Mouse (Mus musculus) urinary bladder, adult 18-20 months (tissue): ENCODE data around the gene Hspb9.
A peak's percentile ranks its signal among the peaks of the same experiment; 100 is the strongest.

Experiments
- DNase-seq, 2 experiments: peaks; one replicate each; pipeline ENCODE4 v3.0.0; 2022; ENCODE audit warnings: low spot score in 2 of 2, mixed read lengths in 2 of 2

The Hspb9 gene

DNA sequence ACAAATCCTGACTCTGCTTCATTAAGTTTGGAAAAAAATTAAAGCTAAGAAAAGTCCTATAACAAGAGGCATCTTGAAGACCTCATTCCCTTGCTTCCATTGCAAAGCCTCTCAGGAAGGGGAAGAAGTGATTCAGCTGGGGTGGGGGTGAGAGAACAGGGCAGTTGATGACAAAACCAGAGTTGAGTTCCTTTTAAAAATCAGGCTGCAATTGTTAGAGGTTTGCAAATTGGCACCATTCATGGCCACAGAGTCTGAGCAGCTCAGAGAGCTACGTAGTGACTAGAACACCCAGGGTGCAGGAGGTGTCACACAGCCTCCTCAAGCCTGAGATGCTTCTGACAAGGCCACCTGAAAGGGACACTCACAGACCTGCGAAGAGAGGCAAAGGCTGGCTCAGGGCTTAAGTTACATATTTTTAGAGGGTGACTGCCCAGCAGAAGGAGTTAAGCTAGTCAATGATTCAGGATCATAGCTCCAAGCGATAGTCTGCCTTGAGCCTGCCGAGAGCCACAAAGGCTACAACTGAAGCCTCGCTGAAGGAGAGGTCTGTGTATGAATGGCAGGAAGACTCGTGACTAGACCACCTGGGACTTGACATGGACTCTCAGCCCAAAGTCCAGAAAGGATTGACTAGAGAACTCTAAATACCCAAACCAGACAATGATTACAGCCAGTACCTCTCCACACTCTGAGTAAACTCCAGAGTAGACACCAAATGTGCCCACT lies 17.0 kb downstream of the Hspb9 start:
- DNase-seq: no peak

DNA sequence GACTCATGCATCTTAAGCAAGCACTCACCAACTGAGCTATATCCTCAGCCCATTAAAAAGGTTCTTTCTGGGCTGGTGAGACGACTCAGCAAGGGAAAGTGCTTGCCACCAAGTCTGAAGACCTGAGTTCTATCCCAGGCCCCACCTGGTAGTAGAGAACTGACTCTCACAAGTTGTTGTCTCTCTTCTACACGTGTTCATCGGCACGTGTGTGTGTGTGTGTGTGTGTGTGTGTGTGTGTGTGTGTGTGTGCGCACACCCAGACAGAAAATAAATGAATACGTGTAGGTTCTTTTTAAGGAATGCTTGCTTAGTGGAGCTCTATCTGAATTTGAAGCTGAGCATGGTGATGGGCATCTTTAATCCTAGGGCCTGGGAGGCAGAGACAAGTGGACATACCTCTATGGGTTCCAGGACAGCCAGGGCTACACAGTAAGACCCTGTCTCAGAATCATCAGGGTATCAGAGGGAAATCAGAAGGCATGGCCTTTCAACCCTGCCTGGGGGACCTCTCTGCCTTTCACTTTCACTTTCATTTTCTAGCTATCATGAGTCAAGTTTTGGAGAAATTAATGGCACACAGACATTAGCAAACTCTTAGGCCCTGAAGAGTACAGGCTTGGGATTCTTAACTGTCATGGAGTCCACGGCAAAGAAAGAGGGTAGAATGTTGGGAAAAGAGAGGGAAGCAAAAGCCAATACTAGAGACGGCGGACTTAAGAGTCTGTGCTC lies 21.6 kb downstream of the Hspb9 start:
- no peak for DNase-seq

DNA sequence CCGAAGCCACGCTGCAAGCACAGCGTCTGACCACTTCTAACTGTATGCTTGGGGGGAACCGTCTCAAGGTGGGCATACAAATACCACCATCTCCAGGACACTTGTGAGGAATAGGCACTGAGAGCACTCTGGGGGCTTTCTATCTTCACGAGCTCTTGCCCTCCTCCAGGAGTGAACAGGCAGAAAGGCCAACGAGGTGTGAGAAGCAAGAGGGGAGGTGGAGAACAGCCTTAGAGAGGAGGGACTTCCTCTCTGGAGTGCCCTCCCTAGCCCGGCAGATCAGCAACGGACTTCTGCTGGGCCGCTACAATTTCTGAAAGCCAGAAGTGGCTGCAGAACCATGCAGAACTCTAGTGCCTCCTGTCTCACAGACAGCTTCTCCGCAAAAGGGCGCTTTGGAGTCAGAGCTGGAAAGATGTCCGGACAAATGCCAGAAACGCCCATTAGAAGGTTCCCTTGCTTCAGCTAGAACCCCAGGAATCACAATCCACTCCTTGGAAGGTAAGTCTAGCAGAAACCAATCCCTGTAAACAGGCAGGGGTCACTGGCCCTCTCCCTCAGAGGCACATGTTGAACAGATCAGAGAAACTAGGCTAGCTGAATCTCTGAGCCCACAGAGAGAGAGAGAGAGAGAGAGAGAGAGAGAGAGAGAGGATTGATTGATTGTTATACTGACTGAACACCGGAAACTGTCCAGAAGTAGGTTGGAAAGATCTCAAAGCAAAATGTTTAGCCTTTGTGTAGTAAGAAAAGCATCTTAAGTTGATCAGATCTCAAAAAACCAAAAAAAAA lies 22.5 kb downstream of the Hspb9 start:
- DNase-seq: no peak

DNA sequence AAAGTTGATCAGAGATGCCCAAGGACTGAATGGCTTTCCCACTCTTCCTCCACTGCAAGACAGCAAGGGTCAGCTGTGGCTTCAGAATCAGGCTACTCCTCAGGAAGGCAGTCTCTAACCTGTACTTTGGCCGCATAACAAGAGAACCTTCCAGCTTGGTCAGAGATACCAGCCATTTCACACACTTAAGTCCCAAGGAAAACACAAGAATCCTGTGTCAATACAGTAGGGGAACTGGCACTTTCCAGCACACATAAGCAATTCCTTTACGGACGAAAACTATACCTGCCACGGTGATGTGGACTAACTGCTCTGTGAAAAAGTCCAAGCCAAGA lies 23.1 kb downstream of the Hspb9 start:
- DNase-seq: no peak

DNA sequence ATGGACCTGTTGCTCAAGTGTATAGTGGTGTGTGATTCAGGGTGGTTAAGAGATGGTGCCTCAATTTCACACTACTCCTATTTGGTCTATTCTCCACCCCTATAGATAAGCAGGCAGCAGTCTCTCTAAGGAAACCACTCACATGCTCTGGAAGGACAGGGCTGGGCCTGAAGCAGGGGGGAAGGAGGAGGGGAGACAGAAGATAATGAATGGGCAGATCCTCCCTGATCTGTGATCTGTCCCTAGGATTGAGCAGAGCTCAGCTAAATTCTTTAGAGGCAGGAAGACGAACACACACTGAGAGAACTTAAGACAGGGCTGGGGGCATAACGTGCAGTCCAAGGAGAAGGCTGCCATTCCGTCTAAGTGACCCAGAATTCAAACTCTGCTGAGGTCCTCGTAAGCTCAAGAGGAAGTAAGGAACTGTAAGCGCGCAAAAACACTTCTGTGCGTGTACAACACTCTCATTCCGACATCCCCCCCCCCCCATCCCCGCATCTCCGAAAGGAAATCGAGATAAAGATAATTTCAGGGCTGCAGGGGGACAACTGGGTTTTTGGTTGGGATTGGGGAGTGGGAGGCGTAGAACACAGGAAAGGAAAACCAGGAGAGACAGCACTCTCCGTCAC lies 23.6 kb downstream of the Hspb9 start:
- no peak for DNase-seq

DNA sequence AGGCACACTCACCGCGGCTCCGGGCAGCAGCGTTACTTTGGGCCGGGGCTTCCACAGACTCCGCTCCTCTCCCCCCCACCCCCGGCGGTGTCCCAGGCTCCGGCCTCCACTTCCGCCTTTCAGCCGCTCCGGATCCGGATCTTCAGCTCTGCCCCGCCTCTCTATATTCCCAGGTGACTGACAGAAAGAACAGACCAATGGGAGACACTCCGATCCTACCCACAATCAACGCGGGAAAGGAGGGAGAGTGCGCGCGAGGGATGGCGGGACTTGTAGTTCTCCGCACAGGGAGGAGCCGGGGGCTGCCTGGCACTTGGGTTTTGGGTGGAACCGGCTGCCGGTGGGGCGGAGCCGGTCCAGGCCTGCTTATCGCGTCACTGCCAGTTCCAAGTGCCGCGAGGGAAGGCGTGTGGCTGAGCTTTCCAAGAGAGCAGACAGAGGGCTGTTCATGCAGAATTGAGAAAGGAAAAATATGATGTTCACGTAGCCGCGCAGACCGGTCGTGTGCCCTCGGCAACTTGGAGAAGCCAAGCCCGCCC lies 24.5 kb downstream of the Hspb9 start, which contains the start of gene Rab5c:
TSS of gene Rab5c (minus strand) at position 150 of the 539 bp plus-strand sequence.
- DNase-seq: peak; percentile 95 to 99

DNA sequence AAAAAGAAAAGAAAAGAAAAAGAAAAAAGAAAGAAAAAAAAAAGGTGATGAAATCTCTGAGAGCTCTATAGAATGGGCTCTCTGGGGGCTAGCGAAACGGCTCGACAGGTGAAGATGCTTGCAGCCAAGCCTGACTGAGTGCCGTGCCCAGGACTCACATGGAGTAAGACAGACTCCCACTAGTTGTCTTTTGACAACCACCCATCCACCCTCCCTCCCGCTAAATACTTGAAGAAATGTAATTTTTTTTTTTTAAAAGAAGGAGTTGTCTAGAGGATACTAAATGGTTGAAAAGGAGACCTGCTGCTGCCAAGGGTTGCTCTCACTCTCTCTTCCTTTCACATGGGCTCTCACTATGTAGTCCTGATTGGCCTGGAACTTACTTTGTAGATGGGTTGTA lies 25.1 kb downstream of the Hspb9 start:
- DNase-seq: no peak

DNA sequence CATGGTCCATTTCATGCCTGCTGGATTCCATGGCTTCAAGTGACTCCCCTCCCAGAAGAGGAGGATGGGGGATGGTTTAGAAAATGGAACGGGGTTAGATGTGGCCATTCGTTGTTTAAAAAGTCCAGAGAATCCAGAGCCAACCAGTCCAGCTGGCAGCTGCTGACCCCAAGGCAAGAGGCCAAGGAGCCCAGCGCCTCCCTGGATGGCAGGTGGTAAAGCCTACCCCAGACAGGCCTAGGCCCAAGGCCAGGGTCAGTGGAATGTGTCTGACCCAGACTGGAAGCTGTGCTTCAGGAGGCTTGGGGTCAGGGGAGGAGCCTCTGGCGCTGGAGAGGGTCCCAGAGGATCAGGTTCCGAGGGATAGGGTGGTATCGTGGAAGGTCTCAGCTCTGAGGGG lies 27.7 kb downstream of the Hspb9 start:
- no peak for DNase-seq

DNA sequence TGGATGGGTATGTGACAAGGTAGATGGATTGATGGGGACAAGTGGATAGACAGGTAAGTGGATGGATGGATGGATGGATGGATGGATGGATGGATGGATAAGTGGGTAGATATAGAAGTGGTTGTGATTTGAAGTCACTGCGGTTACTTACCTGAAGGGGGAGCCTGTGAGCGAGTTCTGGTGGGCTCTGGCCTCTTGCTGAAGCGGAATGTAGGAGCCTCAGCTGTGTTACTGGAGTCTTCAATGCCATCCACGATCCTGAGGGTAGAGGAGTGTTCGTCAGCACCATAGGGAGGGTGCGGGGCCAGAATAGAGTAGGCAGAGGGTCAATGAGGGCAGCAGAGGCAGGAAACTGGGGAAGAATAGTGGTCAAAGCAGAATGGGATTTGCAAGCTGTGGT lies 31.4 kb downstream of the Hspb9 start:
- DNase-seq: no peak

DNA sequence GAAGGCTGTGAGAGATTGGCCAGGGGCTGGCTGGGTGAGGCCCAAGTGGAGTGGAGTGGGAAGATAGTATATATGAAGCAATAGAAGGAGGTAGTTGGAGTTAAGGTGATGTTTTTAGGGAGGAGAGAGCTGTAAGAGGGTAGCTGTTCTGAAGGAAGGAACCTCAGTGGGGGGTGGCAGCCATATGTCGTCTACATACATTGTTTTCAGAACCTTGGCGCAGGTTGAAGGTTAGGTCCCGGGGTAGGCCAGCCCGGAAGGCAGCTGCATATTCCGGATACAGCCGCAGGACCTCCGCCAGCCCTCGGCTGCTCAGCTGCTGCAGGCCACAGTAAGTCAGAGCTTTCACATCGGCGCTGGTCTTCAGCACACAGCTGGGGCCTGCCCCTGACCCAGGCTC lies 32.9 kb downstream of the Hspb9 start:
- no peak for DNase-seq

DNA sequence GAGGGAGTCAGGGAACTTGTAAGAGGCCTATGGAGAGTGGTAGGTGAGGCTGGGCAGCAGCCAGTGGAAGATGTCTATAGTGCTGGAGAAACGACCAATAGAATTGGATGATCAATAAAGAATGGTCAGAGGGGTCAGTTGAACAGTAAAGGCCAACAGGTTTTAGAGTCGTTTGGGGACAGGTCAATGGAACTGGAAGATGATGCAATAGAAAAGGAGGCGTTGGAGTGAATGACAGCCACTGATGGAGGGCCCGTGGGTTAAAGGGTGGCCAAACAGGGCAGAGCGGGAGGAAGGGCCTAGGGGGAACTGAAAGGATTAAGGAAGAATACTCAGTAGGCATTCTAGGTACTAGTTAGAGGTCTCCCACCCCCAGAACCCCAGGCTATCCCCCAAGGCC lies 33.5 kb downstream of the Hspb9 start:
- no peak for DNase-seq

DNA sequence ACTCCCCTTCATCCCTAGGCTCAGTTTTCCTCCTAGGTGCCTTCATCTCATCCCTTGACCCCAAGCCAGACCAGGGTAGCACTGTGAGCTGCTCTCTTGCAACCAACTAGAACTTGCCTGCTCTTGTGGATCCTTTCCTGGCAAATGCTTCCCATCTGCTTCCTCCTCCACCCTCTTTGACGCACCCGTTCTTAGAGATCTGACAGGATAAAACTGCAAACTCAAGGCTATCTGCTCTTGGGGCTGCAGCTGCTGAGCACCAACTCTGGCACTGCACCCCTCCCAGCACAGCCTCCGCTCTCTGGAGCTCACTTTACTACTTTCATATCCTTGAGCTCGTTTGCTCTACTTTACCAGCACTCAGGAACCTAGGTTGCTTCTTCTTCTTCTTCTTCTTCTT lies 35.0 kb downstream of the Hspb9 start:
- no peak for DNase-seq

DNA sequence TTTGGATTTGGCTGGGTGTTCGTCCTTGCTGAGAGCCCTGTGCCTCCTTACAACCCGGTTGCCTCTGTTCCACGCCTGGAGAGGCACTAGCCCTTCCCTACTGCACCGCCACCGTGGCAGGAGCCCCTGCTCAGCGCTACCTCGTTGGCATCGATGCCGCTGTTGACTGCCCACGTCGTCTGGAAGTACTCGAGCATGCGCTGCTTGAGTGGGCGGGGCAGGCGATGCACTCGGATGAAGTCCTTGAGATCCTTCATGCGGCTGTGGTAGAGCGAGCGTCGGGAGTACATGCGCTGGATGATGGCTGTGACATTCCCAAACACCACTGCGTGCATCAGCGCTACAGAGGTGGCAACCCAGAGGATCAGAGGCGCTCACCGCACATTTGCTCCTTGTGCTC lies 35.8 kb downstream of the Hspb9 start:
- no peak for DNase-seq

DNA sequence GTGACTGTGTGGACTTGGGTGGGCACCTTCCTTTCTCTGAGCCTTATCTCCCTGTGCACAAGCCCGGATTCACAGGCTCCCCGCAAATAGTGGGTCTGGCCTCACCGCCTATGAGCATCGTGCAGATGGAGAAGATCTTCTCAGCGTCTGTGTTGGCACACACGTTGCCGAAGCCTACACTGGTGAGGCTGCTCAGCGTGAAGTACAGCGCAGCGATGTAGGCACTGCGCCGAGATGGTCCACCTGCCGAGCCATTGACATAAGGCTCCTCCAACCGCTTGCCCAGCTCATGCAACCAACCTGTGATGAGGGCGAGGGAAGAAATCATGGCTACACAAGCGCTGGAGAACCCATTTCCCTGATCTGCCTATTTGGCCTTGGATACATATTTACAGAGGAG lies 36.5 kb downstream of the Hspb9 start:
- no peak for DNase-seq

DNA sequence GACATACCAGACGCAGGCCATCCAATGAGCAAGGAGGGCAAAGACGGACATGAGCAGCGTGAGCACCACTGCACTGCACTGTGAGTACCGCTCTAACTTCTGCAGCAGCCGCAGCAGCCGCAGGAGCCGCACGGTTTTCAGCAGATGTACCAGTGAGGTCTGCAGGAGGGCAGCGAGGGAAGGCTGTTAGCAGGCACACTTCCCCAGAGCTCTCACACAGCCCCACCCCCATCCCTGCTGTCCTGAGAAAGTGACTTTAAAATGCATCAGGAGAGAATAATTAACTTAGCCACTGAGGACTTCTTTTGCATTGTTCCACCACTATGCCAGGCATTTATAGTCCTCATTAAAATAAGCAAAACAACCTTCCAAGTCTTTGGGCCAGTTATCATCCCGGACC lies 38.6 kb downstream of the Hspb9 start:
- DNase-seq: no peak

DNA sequence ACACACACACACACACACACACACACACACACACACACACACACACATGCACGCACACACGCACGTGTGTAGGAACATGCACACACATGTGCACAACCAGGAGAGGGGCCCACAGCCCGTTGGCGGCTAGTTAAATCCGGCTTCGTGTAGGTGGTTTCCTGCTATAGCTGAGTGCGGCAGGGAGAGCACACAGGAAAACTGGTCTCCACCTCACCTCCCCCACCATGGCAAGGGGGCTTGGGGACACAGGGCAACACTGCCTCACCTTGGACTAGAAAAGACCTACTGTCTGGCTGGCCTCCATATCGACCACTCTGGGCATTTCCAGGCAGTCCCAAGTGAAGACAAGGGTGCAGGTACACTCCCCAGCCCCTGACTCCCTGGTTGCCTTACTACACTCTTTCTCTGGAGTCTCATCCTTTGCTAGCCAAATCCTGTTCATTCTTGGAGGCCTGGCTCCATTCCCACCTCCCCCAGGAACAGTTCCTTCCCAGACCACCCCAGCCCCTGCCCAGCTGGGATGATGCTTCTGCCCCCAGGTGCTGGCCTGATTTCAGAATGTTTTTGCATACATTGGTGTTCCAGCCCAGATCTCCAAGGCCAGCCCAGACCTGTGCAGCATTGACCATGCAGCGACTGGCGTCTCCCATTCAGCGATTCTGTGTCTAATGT lies 40.5 kb downstream of the Hspb9 start:
- no peak for DNase-seq

DNA sequence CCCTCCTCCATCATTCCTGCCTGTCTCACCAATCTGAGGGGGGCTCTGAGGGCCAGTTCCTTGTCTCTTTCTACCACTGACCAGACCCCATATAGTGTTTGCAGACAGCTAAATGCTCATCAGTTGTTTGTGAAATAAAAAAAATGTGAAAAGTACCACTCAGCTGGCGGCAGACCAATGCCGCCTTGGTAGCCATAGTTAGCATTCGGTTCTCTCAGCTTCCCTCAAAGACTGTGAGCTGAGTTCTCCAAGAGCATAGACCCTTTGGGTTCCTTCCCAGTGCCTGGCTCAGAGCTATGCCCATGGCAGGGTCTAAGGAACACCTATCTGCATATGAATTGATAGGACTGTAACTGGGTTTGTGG lies 41.0 kb downstream of the Hspb9 start:
- DNase-seq: no peak

DNA sequence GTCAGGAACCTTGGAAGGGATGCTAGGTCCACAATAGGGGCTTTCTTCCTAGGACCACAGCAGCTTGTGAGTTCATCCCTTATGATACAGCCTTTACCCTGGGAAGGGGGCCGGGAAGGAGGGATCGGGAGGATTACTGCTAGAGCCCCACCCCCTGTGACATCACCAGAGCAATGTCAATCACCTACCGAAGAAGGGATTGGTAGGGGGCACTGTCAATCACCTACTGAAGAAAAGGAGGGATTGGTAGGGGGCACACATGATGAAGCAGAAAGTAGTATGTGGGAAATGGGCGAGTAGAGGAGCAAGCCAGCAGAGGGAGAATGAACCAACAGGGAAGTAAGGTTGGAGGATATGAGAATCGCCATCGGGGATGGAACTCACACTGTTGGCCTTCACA lies 42.8 kb downstream of the Hspb9 start:
- DNase-seq: no peak

DNA sequence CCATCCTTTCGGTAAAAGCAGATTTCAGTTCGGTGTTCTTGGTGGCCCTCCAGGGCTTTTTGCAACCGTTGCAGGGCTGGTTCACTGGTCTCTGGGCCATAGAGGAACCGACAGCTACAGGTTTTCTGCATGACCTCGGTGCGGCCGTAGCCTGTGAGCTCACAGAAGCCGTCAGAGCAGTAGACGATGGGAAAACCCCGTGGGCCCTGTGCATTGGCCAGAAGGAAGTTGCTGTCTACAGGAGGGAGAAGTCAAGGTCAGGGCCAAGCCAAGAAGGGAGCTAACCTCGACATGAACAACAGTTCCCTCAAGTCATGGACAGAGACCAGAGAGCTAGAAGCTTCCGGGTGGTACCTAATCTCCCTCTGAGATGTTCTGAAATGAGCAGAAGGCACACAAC lies 43.9 kb downstream of the Hspb9 start:
- no peak for DNase-seq

DNA sequence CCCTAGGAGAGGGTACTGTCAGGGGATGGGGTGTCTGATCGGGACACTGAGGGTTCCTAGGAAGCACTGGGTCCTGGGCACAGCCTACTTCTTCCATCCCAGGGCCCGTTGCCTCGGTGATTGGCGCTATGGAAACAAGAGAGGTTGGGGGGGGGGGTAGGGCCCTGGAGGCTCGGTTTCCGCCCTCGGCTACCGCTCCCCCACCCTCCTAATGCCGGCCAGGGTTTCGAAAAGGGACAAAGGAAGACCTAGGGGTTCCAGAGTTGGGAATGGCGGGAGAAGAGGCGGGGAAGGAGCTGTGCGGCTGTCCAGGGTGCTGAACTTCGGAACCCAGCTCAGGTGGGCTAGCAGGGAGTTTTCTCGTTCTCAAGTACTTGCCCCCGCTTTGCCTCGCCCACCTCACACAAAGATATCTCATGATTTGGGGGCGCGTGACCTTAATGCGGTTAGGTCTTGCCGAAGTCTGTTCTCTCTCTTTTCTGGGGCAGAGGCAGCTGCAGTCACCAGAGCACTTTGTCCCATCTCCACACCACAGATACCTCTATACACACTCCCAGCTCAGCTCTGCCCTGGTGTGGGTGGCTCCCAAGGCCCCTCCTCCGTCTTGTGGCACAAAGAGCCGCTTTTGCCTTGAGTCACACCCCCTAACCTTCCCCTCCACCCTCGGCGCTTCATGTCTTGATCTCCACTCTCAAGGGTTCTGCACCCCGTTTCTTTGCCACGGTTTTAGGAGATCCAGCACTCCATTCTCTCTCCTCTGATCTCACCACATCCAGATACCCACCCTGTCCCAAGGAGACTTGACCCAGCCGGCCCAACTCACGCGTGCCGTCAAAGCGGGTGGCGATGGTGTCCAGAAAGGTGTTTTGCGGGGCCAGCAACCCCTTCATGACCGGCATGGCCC lies 45.3 kb downstream of the Hspb9 start:
- peak in 1 of 2 experiments; percentile 50 for DNase-seq
